Mouse (Mus musculus) kidney, adult 2 months (tissue): ENCODE results near the gene Pum2. TPM values are rescaled to one million over a fixed set of nuclear protein-coding genes. Genes with fewer than 3 reads are reported as not detected.

Source experiments
- DNase-seq: peaks from one replicate; pipeline ENCODE4 v3.0.0; 2021
- H3K27ac ChIP-seq: fragments of 200-500 bp; 2 replicates; pipeline ENCODE4 v1.5.1; 2012; ENCODE audit warnings: low read depth, low read length, control low read depth, inconsistent platforms; ENCODE audit not compliant: insufficient read depth
- H3K27me3 ChIP-seq: fragments of 200-500 bp; replicated peaks from 2 replicates; pipeline ENCODE4 v1.6.1; 2012; ENCODE audit warnings: mild to moderate bottlenecking, moderate library complexity, low read length, inconsistent platforms; ENCODE audit not compliant: control insufficient read depth, insufficient read depth
- H3K36me3 ChIP-seq: fragments of 200-500 bp; 2 replicates; pipeline ENCODE4 v1.6.1; 2012; ENCODE audit warnings: mild to moderate bottlenecking, moderate library complexity, low read length, inconsistent platforms; ENCODE audit not compliant: control insufficient read depth, insufficient read depth
- H3K4me1 ChIP-seq: fragments of 200-500 bp; 2 replicates; pipeline ENCODE4 v1.6.1; 2011; ENCODE audit warnings: low read length; ENCODE audit not compliant: control insufficient read depth, insufficient read depth
- H3K4me3 ChIP-seq: fragments of 200-500 bp; 2 replicates; pipeline ENCODE4 v1.5.1; 2011; ENCODE audit warnings: mild to moderate bottlenecking, low read depth, low read length, control low read depth; ENCODE audit not compliant: insufficient read depth
- CTCF ChIP-seq: fragments of 200-500 bp; conservative IDR thresholded peaks from 2 replicates; pipeline ENCODE4 v1.5.1; 2011; ENCODE audit warnings: low read depth, mild to moderate bottlenecking, control low read depth, low read length, moderate library complexity, mixed read lengths; ENCODE audit not compliant: insufficient read depth, insufficient read length
- POLR2A ChIP-seq: fragments of 200-500 bp; IDR thresholded peaks from one replicate; pipeline ENCODE4 v1.6.1; 2011; ENCODE audit warnings: low read depth, low read length, control low read depth
- WGBS: fragments of 180-500 bp; shearing (Covaris S2); methylation state at CpG from one replicate; pipeline ENCODE4 v1.1.7; 2018; 5-methylcytosine and 5-hydroxymethylcytosine counted together
- polyA plus RNA-seq: library from polyadenylated mRNA; depleted of rRNA; stranded (reverse); fragments of >200 nt; gene quantifications from 2 replicates; pipeline ENCODE4 v1.2.3, GENCODE M21; 2012

The Pum2 gene
- polyA plus RNA-seq, 1 experiment: 42.1 TPM

- no peaks in the 10 kb centered on the region for H3K36me3 ChIP-seq
- 76% methylated on average over 10 of the region's 10 CpGs for WGBS
- no peak for TF ChIP-seq CTCF
- TF ChIP-seq POLR2A: no peak
- no peaks in the 10 kb centered on the region for H3K4me1 ChIP-seq
- H3K27ac ChIP-seq: no peak overlapping the region
- no peak for DNase-seq
- no peaks in the 10 kb centered on the region for H3K27me3 ChIP-seq
- no peak overlapping the region for H3K4me3 ChIP-seq
Observed at GRCm38 (mm10) chr12:8657116-8657515, 16.8 kb upstream of the Pum2 start.

GRCm38 (mm10) chr12:8657629-8658366, 16.1 kb upstream of the Pum2 start:
- H3K27me3 ChIP-seq: no peaks in the 10 kb centered on the region
- no peaks in the 10 kb centered on the region for H3K36me3 ChIP-seq
- DNase-seq: no peak
- H3K27ac ChIP-seq: no peak overlapping the region
- H3K4me1 ChIP-seq: no peaks in the 10 kb centered on the region
- no peak overlapping the region for H3K4me3 ChIP-seq
- 73% methylated on average over 6 of the region's 6 CpGs for WGBS
- no peak for TF ChIP-seq POLR2A
- TF ChIP-seq CTCF: no peak

DNA sequence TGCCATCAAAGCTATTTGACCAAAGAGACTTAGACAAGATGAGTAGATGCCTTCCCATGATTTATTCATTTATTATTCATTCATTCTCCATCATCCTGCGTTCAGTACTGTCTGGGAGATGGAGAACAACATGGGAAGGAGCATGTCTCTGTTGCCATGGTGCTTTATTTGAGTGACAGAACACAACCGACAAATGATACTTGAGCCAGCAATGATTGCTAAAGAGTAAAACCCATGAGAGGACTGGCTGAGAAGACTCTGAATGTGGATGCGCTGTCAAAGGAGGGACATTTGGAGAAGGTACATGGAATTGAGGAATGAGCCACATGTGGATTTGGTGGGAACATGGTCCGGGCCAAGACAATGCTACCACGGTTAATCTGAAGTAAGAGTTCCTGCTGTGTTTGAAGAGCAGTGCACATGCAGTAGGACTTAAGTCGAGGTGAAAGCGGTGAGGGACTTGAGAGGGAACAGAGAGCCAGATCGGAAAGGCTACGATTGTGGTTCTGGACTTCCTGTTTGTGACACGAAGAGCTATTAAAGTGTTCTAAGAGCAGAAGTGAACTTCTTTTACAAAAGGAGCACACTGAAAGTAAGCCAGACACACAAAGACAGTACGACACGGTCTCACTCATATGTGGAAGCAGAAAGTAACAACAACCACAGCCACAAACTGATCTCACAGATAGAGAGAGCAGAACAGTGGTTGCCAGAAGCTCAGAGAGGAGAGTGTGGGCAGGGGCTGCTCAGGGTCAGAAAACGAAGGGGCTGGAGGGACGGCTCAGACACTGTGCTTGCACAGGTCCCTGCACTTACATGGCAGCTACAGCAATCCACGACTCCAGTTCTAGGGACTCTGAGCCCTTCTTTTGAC, 14.3 kb upstream of the Pum2 start:
- WGBS: 80% methylated on average over 15 of the region's 15 CpGs
- H3K4me3 ChIP-seq: no peak overlapping the region

GRCm38 (mm10) chr12:8661747-8662146, 12.2 kb upstream of the Pum2 start:
- H3K27ac ChIP-seq: no peak overlapping the region
- no peak for DNase-seq
- TF ChIP-seq CTCF (no peak), POLR2A (no peak)

More for the DNA sequence above, 14.3 kb upstream of the Pum2 start:
- Histone ChIP-seq H3K27me3 (no peaks in the 10 kb centered on the region), H3K36me3 (no peaks in the 10 kb centered on the region), H3K4me1 (no peaks in the 10 kb centered on the region), H3K27ac (no peak overlapping the region)
- TF ChIP-seq CTCF (no peak), POLR2A (no peak)
- DNase-seq: peak; percentile 13

DNA sequence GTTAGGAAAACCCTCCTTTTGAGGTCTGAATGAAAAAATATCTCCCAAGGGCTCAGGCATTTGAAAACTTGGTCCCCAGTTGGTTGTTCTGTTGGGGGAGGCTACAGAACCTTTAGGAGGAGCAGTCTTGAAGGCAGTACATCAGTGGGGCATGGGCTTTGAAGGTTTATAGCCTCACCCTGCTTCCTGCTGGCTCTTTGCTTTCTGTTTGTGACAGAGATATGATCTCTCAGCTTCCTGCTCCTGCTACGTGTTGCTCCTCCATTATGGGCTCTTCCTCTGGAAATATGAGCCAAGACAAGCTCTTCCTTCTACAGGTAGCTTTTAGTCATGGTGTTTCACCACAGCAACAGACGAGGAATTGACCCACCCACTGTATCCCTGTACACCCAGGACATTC, 11.8 kb upstream of the Pum2 start:
- no peak for DNase-seq
- no peaks in the 10 kb centered on the region for H3K27me3 ChIP-seq
- H3K4me3 ChIP-seq: no peak overlapping the region
- H3K27ac ChIP-seq: no peak overlapping the region
- WGBS: 37% methylated on average over 2 of the region's 2 CpGs
- TF ChIP-seq CTCF (no peak), POLR2A (no peak)
- H3K36me3 ChIP-seq: no peaks in the 10 kb centered on the region
- H3K4me1 ChIP-seq: no peaks in the 10 kb centered on the region

More at GRCm38 (mm10) chr12:8661747-8662146, 12.2 kb upstream of the Pum2 start:
- Histone ChIP-seq H3K36me3 (no peaks in the 10 kb centered on the region), H3K4me1 (no peaks in the 10 kb centered on the region), H3K27me3 (no peaks in the 10 kb centered on the region), H3K4me3 (no peak overlapping the region)
- 24% methylated on average over 3 of the region's 3 CpGs for WGBS

DNA sequence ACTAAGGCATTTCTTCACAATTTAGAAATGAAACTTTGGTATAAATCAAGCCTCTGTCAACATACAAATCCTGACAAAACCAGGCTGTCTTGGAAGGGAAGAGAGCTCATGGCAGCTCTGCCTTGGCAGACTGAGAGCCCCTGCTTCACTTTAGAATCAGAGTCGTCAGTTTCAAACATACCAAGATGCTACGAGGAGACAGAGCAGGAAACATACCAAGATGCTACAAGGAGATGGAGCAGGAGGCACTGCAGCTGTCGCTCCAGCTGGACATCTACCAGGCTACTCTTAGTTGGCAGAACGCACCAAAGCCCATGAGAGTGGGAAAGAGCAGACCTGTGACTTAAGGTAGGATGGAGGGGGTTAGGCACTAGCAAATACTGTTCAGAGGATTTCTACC, 11.2 kb upstream of the Pum2 start:
- H3K36me3 ChIP-seq: no peaks in the 10 kb centered on the region
- 80% methylated on average over 4 of the region's 4 CpGs for WGBS
- DNase-seq: no peak
- no peak for TF ChIP-seq CTCF
- TF ChIP-seq POLR2A: no peak
- H3K4me3 ChIP-seq: no peak overlapping the region
- no peak overlapping the region for H3K27ac ChIP-seq
- H3K27me3 ChIP-seq: no peaks in the 10 kb centered on the region
- no peaks in the 10 kb centered on the region for H3K4me1 ChIP-seq
